Mouse (Mus musculus) liver, embryonic 14.5 days (tissue): ENCODE results near the gene Dyrk3.

Source experiments
- CTCF ChIP-seq: IDR thresholded peaks from 2 replicates; pipeline ENCODE4 v1.5.1; 2016; ENCODE audit warnings: antibody characterized with exemption, low read depth, control low read depth
- EP300 ChIP-seq: IDR thresholded peaks from 2 replicates; pipeline ENCODE4 v1.6.1; 2016; ENCODE audit warnings: antibody characterized with exemption, low read depth

DNA sequence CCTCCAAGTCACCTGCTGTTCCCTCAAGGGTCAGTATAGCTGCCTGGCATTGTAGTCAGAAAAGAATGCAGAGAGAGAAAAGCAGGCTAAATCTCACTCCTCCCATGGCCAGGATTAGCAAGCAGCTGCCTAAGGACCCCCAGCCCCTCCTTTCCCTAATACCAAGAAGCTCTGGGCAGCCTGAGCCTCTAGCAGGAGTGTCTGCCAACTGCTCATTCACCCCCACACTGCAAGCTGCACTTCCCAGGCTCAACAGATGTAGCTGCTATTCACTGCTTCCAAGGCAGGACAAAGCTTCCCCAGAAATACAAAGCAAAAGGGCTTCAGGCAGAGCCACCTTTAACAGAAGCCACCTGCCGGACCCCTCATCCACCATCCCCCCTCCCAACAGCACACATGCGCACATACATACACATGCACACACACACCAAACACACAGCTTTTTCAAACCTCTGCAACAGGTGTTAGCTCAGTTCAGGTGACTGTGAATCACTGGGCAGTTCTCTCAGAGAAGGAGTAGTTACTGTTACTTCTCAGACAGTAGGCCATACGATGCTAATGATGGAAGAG, 59.3 kb downstream of the Dyrk3 start:
- TF ChIP-seq EP300: no peak
- no peak for TF ChIP-seq CTCF
